Mouse (Mus musculus) adrenal gland, postnatal 10 days (tissue): Measurements from ENCODE around the gene Cdk9. TPM values are rescaled to one million over a fixed set of nuclear protein-coding genes. Genes with fewer than 3 reads are reported as not detected.

Experiments used
- DNase-seq: peaks from one replicate; pipeline ENCODE4 v3.0.0; 2021; ENCODE audit warnings: mixed read lengths
- total RNA-seq, 2 experiments: library from RNA; stranded (reverse); gene quantifications; 2 replicates each; pipeline ENCODE4 v1.2.3; 2021

The Cdk9 gene
- total RNA-seq, 2 experiments from 2014 or later = 65.5 to 70.9 TPM

- DNase-seq = no peak
These were observed 21.6 kb upstream of the Cdk9 start for GRCm38 (mm10) chr2:32734480-32734879.

- DNase-seq = no peak
These were observed 19.8 kb upstream of the Cdk9 start for GRCm38 (mm10) chr2:32732695-32733094.

- no peak for DNase-seq
These were observed 19.0 kb upstream of the Cdk9 start for GRCm38 (mm10) chr2:32731911-32732310.

GRCm38 (mm10) chr2:32730854-32731253 is 18.0 kb upstream of the Cdk9 start:
- DNase-seq = no peak

GRCm38 (mm10) chr2:32729547-32729946 is 16.7 kb upstream of the Cdk9 start:
- DNase-seq = no peak

- peak; percentile 63 for DNase-seq
These were observed 15.6 kb upstream of the Cdk9 start for GRCm38 (mm10) chr2:32728463-32728862.

GRCm38 (mm10) chr2:32727435-32727834 is 14.6 kb upstream of the Cdk9 start:
- DNase-seq = peak; percentile 94

GRCm38 (mm10) chr2:32724832-32725790 is 12.2 kb upstream of the Cdk9 start:
- peak; percentile 57 for DNase-seq

GRCm38 (mm10) chr2:32724149-32724548 is 11.3 kb upstream of the Cdk9 start:
- DNase-seq = no peak

- DNase-seq = no peak
These were observed 9.7 kb upstream of the Cdk9 start for GRCm38 (mm10) chr2:32722581-32722980.

- no peak for DNase-seq
These were observed 9.2 kb upstream of the Cdk9 start for GRCm38 (mm10) chr2:32722046-32722445.

GRCm38 (mm10) chr2:32720681-32721229 is 7.9 kb upstream of the Cdk9 start, which contains the start of gene Sh2d3c:
Gene Sh2d3c (plus strand): TSS chr2:32721055.
- DNase-seq = no peak

GRCm38 (mm10) chr2:32720053-32720452 is 7.2 kb upstream of the Cdk9 start:
- DNase-seq = no peak

- DNase-seq = no peak
These were observed 5.9 kb upstream of the Cdk9 start for GRCm38 (mm10) chr2:32718761-32719160.

GRCm38 (mm10) chr2:32714987-32715425 is 2.1 kb upstream of the Cdk9 start:
- DNase-seq = no peak

GRCm38 (mm10) chr2:32714117-32714986 is 1.5 kb upstream of the Cdk9 start:
- no peak for DNase-seq

- DNase-seq = peak; percentile 97
These were observed 316 bp downstream of the Cdk9 start for GRCm38 (mm10) chr2:32712586-32712933.

- peak; percentile 84 for DNase-seq
These were observed 746 bp downstream of the Cdk9 start for GRCm38 (mm10) chr2:32712108-32712551.

GRCm38 (mm10) chr2:32711301-32712056 is 1.4 kb downstream of the Cdk9 start:
- no peak for DNase-seq

GRCm38 (mm10) chr2:32710425-32710824 is 2.5 kb downstream of the Cdk9 start:
- DNase-seq = no peak

- no peak for DNase-seq
These were observed 3.2 kb downstream of the Cdk9 start for GRCm38 (mm10) chr2:32709521-32710137.
